Mouse (Mus musculus) forebrain, embryonic 14.5 days (tissue): ENCODE results near the gene Col17a1. TPM values are rescaled to one million over a fixed set of nuclear protein-coding genes. Genes with fewer than 3 reads are reported as not detected.

Source experiments
- polyA plus RNA-seq: library from polyadenylated mRNA; unstranded; fragments of >200 nt; fragmentation: Nextera tagmentation; extraction: Ambion mirVana; gene quantifications from 2 replicates; pipeline ENCODE4 v1.2.1, GENCODE M21; 2014

Gene Col17a1
- polyA plus RNA-seq, 1 experiment from 2014 or later, result 0.15 TPM

Other genes with a start within 250 kb of the Col17a1 start
- gene Sh3pxd2a, start 227.7 kb downstream of the Col17a1 start, polyA plus RNA-seq, result 3.0 and 3.4 TPM in 2 replicates
- gene Stn1, start 154.6 kb downstream of the Col17a1 start, polyA plus RNA-seq, result 39.0 and 41.6 TPM in 2 replicates
- 8.2 and 8.5 TPM in 2 replicates for gene Slk, start 112.4 kb downstream of the Col17a1 start, polyA plus RNA-seq
- gene Sfr1, start 39.6 kb upstream of the Col17a1 start, polyA plus RNA-seq, result 206 and 212 TPM in 2 replicates
- gene Gsto1, start 162.9 kb upstream of the Col17a1 start, polyA plus RNA-seq, result 105 and 120 TPM in 2 replicates
- gene Gsto2, start 173.4 kb upstream of the Col17a1 start, polyA plus RNA-seq, result 1.1 TPM in 2 replicates
- 0.99 and 1.4 TPM in 2 replicates for gene Cfap43, start 227.2 kb upstream of the Col17a1 start, polyA plus RNA-seq
- 5.4 and 6.4 TPM in 2 replicates for gene Itprip, start 227.2 kb upstream of the Col17a1 start, polyA plus RNA-seq
- gene Cfap58, start 245.6 kb upstream of the Col17a1 start, polyA plus RNA-seq, result 0.37 and 0.50 TPM in 2 replicates